Mouse (Mus musculus): ENCODE results near the gene Kif26b. TPM values are rescaled to one million over a fixed set of nuclear protein-coding genes. Genes with fewer than 3 reads are reported as not detected.

Gene Kif26b
- polyA plus RNA-seq, 1 experiment from 2014 or later: 0.10 TPM

GRCm38 (mm10) chr1:178542415-178542814, 13.5 kb downstream of the Kif26b start:
- Histone ChIP-seq H3K36me3 (no peaks in the 10 kb centered on the region), H3K27me3 (no peaks in the 10 kb centered on the region)
- no peak for DNase-seq

GRCm38 (mm10) chr1:178542990-178543944, 14.3 kb downstream of the Kif26b start:
- no peaks in the 10 kb centered on the region for H3K27me3 ChIP-seq
- H3K9me3 ChIP-seq (replicated peaks): no peaks in the 10 kb centered on the region
- H3K36me3 ChIP-seq: no peaks in the 10 kb centered on the region
- no peak overlapping the region for H3K4me2 ChIP-seq
- H3K4me1 ChIP-seq (replicated peaks): no peaks in the 10 kb centered on the region
- WGBS (ENCODE audit: insufficient replicate concordance): 72% methylated on average over 8 of the region's 8 CpGs
- no peak overlapping the region for H3K9ac ChIP-seq
- ATAC-seq (ENCODE audit: low read depth): no peak
- no peak for DNase-seq
- no peak overlapping the region for H3K4me3 ChIP-seq (replicated peaks)
- no peak overlapping the region for H3K27ac ChIP-seq

More at GRCm38 (mm10) chr1:178542415-178542814, 13.5 kb downstream of the Kif26b start:
- no peak overlapping the region for H3K27ac ChIP-seq
- 69% methylated on average over 5 of the region's 5 CpGs for WGBS (ENCODE audit: insufficient replicate concordance)
- H3K4me2 ChIP-seq: no peak overlapping the region
- no peak overlapping the region for H3K9ac ChIP-seq
- no peak overlapping the region for H3K4me3 ChIP-seq (replicated peaks)
- no peak for ATAC-seq (ENCODE audit: low read depth)
- H3K4me1 ChIP-seq (replicated peaks): no peaks in the 10 kb centered on the region
- H3K9me3 ChIP-seq (replicated peaks): no peaks in the 10 kb centered on the region

GRCm38 (mm10) chr1:178544585-178544984, 15.7 kb downstream of the Kif26b start:
- Histone ChIP-seq H3K36me3 (no peaks in the 10 kb centered on the region), H3K9ac (no peak overlapping the region), H3K27me3 (0 out of 2 replicates have a peak, but pooled peaks cover 3% of the 10 kb centered on the region), H3K27ac (no peak overlapping the region), H3K4me2 (no peak overlapping the region), H3K4me1 (replicated peaks) (no peaks in the 10 kb centered on the region), H3K9me3 (replicated peaks) (no peaks in the 10 kb centered on the region), H3K4me3 (replicated peaks) (no peak overlapping the region)
- DNase-seq (no peak), ATAC-seq (ENCODE audit: low read depth) (peak; percentile 43)
- 54% methylated on average over 3 of the region's 3 CpGs for WGBS (ENCODE audit: insufficient replicate concordance)

- ATAC-seq (ENCODE audit: low read depth): no peak
- H3K27me3 ChIP-seq: 0 out of 2 replicates have a peak, but pooled peaks cover 4% of the 10 kb centered on the region
- H3K9ac ChIP-seq: no peak overlapping the region
- no peaks in the 10 kb centered on the region for H3K4me1 ChIP-seq (replicated peaks)
- H3K4me3 ChIP-seq (replicated peaks): no peak overlapping the region
- H3K27ac ChIP-seq: no peak overlapping the region
- no peak overlapping the region for H3K4me2 ChIP-seq
- H3K9me3 ChIP-seq (replicated peaks): no peaks in the 10 kb centered on the region
- no peak for DNase-seq
- H3K36me3 ChIP-seq: no peaks in the 10 kb centered on the region
- 63% methylated on average over 4 of the region's 4 CpGs for WGBS (ENCODE audit: insufficient replicate concordance)
Observed at GRCm38 (mm10) chr1:178549576-178549975, 20.7 kb downstream of the Kif26b start.

GRCm38 (mm10) chr1:178550477-178551047, 21.6 kb downstream of the Kif26b start:
- no peak for ATAC-seq (ENCODE audit: low read depth)
- H3K4me2 ChIP-seq: no peak overlapping the region
- H3K4me1 ChIP-seq (replicated peaks): no peaks in the 10 kb centered on the region
- H3K9me3 ChIP-seq (replicated peaks): no peaks in the 10 kb centered on the region
- 70% methylated on average over 5 of the region's 5 CpGs for WGBS (ENCODE audit: insufficient replicate concordance)
- no peak overlapping the region for H3K9ac ChIP-seq
- H3K36me3 ChIP-seq: no peaks in the 10 kb centered on the region
- no peak for DNase-seq
- no peak overlapping the region for H3K27ac ChIP-seq
- no peak overlapping the region for H3K4me3 ChIP-seq (replicated peaks)
- H3K27me3 ChIP-seq: 0 out of 2 replicates have a peak, but pooled peaks cover 4% of the 10 kb centered on the region

GRCm38 (mm10) chr1:178552278-178552897, 23.5 kb downstream of the Kif26b start:
- no peak for ATAC-seq (ENCODE audit: low read depth)
- Histone ChIP-seq H3K4me2 (no peak overlapping the region), H3K4me1 (replicated peaks) (no peaks in the 10 kb centered on the region), H3K27me3 (0 out of 2 replicates have a peak, but pooled peaks cover 4% of the 10 kb centered on the region), H3K9ac (no peak overlapping the region), H3K27ac (no peak overlapping the region), H3K4me3 (replicated peaks) (no peak overlapping the region), H3K9me3 (replicated peaks) (no peaks in the 10 kb centered on the region), H3K36me3 (no peaks in the 10 kb centered on the region)
- WGBS (ENCODE audit: insufficient replicate concordance): 67% methylated on average over 6 of the region's 6 CpGs
- no peak for DNase-seq

- Histone ChIP-seq H3K27ac (no peak overlapping the region), H3K4me2 (no peak overlapping the region), H3K9ac (no peak overlapping the region), H3K4me3 (replicated peaks) (no peak overlapping the region), H3K4me1 (replicated peaks) (no peaks in the 10 kb centered on the region), H3K9me3 (replicated peaks) (no peaks in the 10 kb centered on the region), H3K27me3 (0 out of 2 replicates have a peak, but pooled peaks cover 4% of the 10 kb centered on the region), H3K36me3 (no peaks in the 10 kb centered on the region)
- ATAC-seq (ENCODE audit: low read depth) (no peak), DNase-seq (no peak)
- WGBS (ENCODE audit: insufficient replicate concordance): 54% methylated on average over 10 of the region's 10 CpGs
Observed at GRCm38 (mm10) chr1:178552898-178553284, 24.0 kb downstream of the Kif26b start.

GRCm38 (mm10) chr1:178556226-178556625, 27.3 kb downstream of the Kif26b start:
- 74% methylated on average over 8 of the region's 8 CpGs for WGBS (ENCODE audit: insufficient replicate concordance)

GRCm38 (mm10) chr1:178560043-178560442, 31.1 kb downstream of the Kif26b start:
- Histone ChIP-seq H3K36me3 (no peaks in the 10 kb centered on the region), H3K4me3 (replicated peaks) (no peak overlapping the region), H3K9ac (no peak overlapping the region), H3K9me3 (replicated peaks) (peaks cover 5% of the 10 kb centered on the region; the same call in 1 of the 2 replicates), H3K27ac (no peak overlapping the region), H3K4me1 (replicated peaks) (no peaks in the 10 kb centered on the region), H3K4me2 (no peak overlapping the region), H3K27me3 (no peaks in the 10 kb centered on the region)
- ATAC-seq (ENCODE audit: low read depth): no peak
- 83% methylated on average over 1 of the region's 1 CpGs for WGBS (ENCODE audit: insufficient replicate concordance)
- DNase-seq: no peak

More at GRCm38 (mm10) chr1:178556226-178556625, 27.3 kb downstream of the Kif26b start:
- Histone ChIP-seq H3K4me1 (replicated peaks) (no peaks in the 10 kb centered on the region), H3K36me3 (no peaks in the 10 kb centered on the region), H3K4me3 (replicated peaks) (no peak overlapping the region), H3K27me3 (no peaks in the 10 kb centered on the region), H3K9ac (no peak overlapping the region), H3K4me2 (no peak overlapping the region), H3K9me3 (replicated peaks) (peaks cover 5% of the 10 kb centered on the region; the same call in 1 of the 2 replicates), H3K27ac (no peak overlapping the region)
- ATAC-seq (ENCODE audit: low read depth) (no peak), DNase-seq (no peak)

- WGBS (ENCODE audit: insufficient replicate concordance): 59% methylated on average over 2 of the region's 2 CpGs
- peaks cover 5% of the 10 kb centered on the region; the same call in 1 of the 2 replicates for H3K9me3 ChIP-seq (replicated peaks)
- no peak overlapping the region for H3K4me2 ChIP-seq
- no peak overlapping the region for H3K4me3 ChIP-seq (replicated peaks)
- no peak for DNase-seq
- H3K9ac ChIP-seq: no peak overlapping the region
- no peaks in the 10 kb centered on the region for H3K4me1 ChIP-seq (replicated peaks)
- H3K27me3 ChIP-seq: no peaks in the 10 kb centered on the region
- H3K36me3 ChIP-seq: no peaks in the 10 kb centered on the region
- no peak overlapping the region for H3K27ac ChIP-seq
- ATAC-seq (ENCODE audit: low read depth): no peak
Observed at GRCm38 (mm10) chr1:178563834-178564233, 34.9 kb downstream of the Kif26b start.

GRCm38 (mm10) chr1:178564800-178565199, 35.9 kb downstream of the Kif26b start:
- Histone ChIP-seq H3K27ac (no peak overlapping the region), H3K4me3 (replicated peaks) (no peak overlapping the region), H3K4me2 (no peak overlapping the region), H3K27me3 (no peaks in the 10 kb centered on the region), H3K4me1 (replicated peaks) (no peaks in the 10 kb centered on the region), H3K9ac (no peak overlapping the region), H3K36me3 (no peaks in the 10 kb centered on the region), H3K9me3 (replicated peaks) (peaks cover 4% of the 10 kb centered on the region; the same call in 1 of the 2 replicates)
- 58% methylated on average over 4 of the region's 4 CpGs for WGBS (ENCODE audit: insufficient replicate concordance)
- ATAC-seq (ENCODE audit: low read depth) (no peak), DNase-seq (no peak)

Measured in liver, embryonic 13.5 days (tissue).